Mouse (Mus musculus): ENCODE measurements around the gene Psma4.

DNA sequence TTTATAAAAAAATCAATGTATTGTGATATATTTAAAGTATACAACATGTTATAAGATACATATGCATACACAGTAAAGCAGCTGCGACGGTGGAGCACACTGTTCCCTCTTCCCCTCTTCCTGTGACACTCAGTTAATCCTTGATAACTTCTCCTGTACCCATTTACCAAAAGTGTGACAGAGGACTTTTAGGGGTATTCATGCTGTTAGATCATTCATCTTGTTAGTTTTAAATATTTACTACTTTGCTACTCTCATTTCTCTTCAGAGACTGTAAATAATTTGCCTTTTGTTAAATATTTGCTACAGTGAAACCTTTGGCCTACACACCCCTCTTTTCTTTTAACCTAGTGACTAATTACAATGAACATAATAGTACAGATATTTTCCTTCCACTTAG, 18.2 kb upstream of the Psma4 start:
- TF ChIP-seq CTCF (IDR thresholded peaks at IDR 0.05; ENCODE audit: extremely low read depth, insufficient read length, insufficient replicate concordance, low read depth, low read length), result no peak
- no peak for TF ChIP-seq POLR2A (IDR thresholded peaks at IDR 0.05; ENCODE audit: low read depth, low read length)
